Mouse (Mus musculus) bone marrow macrophage, adult 2 months (primary cell): ENCODE results near the gene Commd8.

Source experiments
- CTCF ChIP-seq: IDR thresholded peaks from 2 replicates; pipeline ENCODE4 v1.5.1; 2012; ENCODE audit warnings: low read depth, mild to moderate bottlenecking, low read length, moderate library complexity
- POLR2A ChIP-seq: IDR thresholded peaks from 2 replicates; pipeline ENCODE4 v1.6.1; 2012; ENCODE audit warnings: mild to moderate bottlenecking, low read depth, low read length, borderline replicate concordance

DNA sequence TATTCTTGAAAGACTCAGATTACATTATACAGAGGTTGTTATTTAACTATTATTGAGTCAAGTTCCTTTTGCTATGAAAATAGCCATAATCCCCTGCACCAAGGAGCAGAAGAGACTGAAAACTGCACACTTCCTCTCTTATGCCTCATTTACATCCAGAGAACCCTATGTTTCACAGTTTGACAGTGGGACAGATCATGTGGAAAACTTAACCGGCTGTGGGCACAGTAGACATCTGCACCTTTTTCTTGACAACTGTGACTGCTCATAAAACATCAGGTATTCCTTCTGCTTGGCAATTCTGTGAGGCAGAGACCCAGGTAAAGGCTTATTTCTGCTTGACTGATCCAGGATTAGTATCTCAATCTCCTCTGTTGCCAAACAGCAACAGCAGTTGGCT, 28.4 kb downstream of the Commd8 start:
- TF ChIP-seq CTCF (no peak), POLR2A (no peak)
